Mouse (Mus musculus) embryonic facial prominence, embryonic 13.5 days (tissue): ENCODE data around the gene Tdp1. TPM values are rescaled to one million over a fixed set of nuclear protein-coding genes. Genes with fewer than 3 reads are reported as not detected.

ENCODE experiments used
- ATAC-seq: fragments of 200-750 bp; cut with Nextera tagmentation; 2 replicates; pipeline ENCODE4 v1.8.0; 2017; ENCODE audit warnings: low read depth; ENCODE audit not compliant: insufficient number of reproducible peaks, insufficient read depth, low FRiP score, low TSS enrichment
- H3K27ac ChIP-seq: fragments of 300-500 bp; sonication (generic); 2 replicates; pipeline ENCODE4 v1.5.1; 2015; ENCODE audit warnings: moderate library complexity, mild to moderate bottlenecking, inconsistent platforms
- H3K27me3 ChIP-seq: fragments of 300-500 bp; sonication (generic); 2 replicates; pipeline ENCODE4 v1.6.1; 2015; ENCODE audit warnings: mild to moderate bottlenecking, inconsistent platforms
- H3K36me3 ChIP-seq: fragments of 300-500 bp; sonication (generic); 2 replicates; pipeline ENCODE4 v1.6.1; 2015; ENCODE audit warnings: mild to moderate bottlenecking, inconsistent platforms
- H3K4me1 ChIP-seq: fragments of 300-500 bp; sonication (generic); 2 replicates; pipeline ENCODE4 v1.6.1; 2015; ENCODE audit warnings: inconsistent platforms
- H3K4me2 ChIP-seq: fragments of 300-500 bp; sonication (generic); 2 replicates; pipeline ENCODE4 v1.6.1; 2015; ENCODE audit warnings: moderate library complexity, mild to moderate bottlenecking, inconsistent platforms
- H3K4me3 ChIP-seq: fragments of 300-500 bp; sonication (generic); 2 replicates; pipeline ENCODE4 v1.5.1; 2015; ENCODE audit warnings: mild to moderate bottlenecking, inconsistent platforms
- H3K9ac ChIP-seq: fragments of 300-500 bp; sonication (generic); 2 replicates; pipeline ENCODE4 v1.6.1; 2015; ENCODE audit warnings: mild to moderate bottlenecking, inconsistent platforms
- H3K9me3 ChIP-seq: fragments of 300-500 bp; sonication (generic); 2 replicates; pipeline ENCODE4 v1.6.1; 2016; ENCODE audit warnings: inconsistent platforms
- WGBS: fragments of 180-500 bp; shearing (Covaris S2); methylation state at CpG from one replicate; pipeline ENCODE4 v1.1.7; 2015; ENCODE audit warnings: mixed read lengths; 5-methylcytosine and 5-hydroxymethylcytosine counted together
- polyA plus RNA-seq: library from polyadenylated mRNA; unstranded; fragments of >200 nt; fragmentation: Nextera tagmentation; extraction: Ambion mirVana; gene quantifications from 2 replicates; pipeline ENCODE4 v1.2.1, GENCODE M21; 2015

The Tdp1 gene
- polyA plus RNA-seq, 1 experiment from 2014 or later: 65.5 TPM

DNA sequence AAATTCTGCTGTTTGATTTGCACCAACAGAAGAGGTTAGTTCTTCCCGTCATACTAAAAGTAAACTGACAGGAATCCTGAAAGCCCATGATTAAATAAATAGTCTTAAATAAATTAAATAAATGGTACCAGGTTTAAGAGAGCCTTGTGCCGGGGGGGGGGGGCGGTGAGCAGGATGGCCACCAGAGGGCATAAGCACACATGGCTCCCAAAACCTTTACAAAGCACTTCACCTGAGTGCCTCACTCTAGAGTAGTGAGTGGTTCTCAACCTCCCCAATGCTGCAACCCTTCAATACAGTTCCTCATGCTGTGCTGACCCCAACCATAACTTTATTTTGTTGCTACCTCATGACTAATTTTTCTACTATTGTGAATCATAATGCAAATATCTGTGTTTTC lies 15.7 kb downstream of the Tdp1 start:
- no peak overlapping the region for H3K27ac ChIP-seq
- no peaks in the 10 kb centered on the region for H3K27me3 ChIP-seq
- no peak overlapping the region for H3K4me2 ChIP-seq
- ATAC-seq: no peak
- H3K9ac ChIP-seq: no peak overlapping the region
- 36% methylated on average over 2 of the region's 3 CpGs for WGBS
- H3K36me3 ChIP-seq: peaks cover 69% of the 10 kb centered on the region
- no peak overlapping the region for H3K4me3 ChIP-seq
- H3K9me3 ChIP-seq: no peaks in the 10 kb centered on the region
- no peaks in the 10 kb centered on the region for H3K4me1 ChIP-seq

GRCm38 (mm10) chr12:99901973-99902866 lies 17.9 kb downstream of the Tdp1 start:
- H3K4me3 ChIP-seq: no peak overlapping the region
- H3K9me3 ChIP-seq: no peaks in the 10 kb centered on the region
- H3K36me3 ChIP-seq: peaks cover 70% of the 10 kb centered on the region
- no peak overlapping the region for H3K27ac ChIP-seq
- no peaks in the 10 kb centered on the region for H3K27me3 ChIP-seq
- WGBS: 79% methylated on average over 8 of the region's 8 CpGs
- no peak for ATAC-seq
- no peak overlapping the region for H3K9ac ChIP-seq
- no peak overlapping the region for H3K4me2 ChIP-seq
- no peaks in the 10 kb centered on the region for H3K4me1 ChIP-seq

DNA sequence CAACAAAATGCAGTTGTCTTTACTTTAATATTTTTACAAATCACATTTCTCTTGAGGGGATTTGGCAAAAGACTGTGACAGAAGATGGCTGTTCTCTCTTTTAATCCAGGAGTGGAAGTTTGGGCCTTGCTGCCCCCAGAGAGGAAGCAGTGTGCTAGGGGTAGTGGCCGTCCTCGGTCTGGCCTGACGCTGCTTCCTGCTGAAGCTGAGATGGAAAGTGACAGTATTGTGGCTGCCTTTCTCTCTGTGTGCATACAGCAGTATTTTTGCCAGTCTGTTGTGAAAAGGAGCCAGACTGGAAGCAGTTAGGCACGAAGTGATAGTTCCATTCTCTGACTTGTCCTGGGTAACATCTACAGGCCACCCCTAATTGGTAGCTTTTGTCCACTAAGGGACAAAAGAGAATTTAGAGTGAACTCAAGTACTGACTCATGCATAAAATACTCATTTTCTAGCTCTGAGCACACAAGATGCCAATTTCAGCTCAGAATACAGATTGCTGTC lies 18.6 kb downstream of the Tdp1 start:
- H3K9me3 ChIP-seq: no peaks in the 10 kb centered on the region
- no peaks in the 10 kb centered on the region for H3K4me1 ChIP-seq
- H3K9ac ChIP-seq: no peak overlapping the region
- ATAC-seq: no peak
- 86% methylated on average over 4 of the region's 4 CpGs for WGBS
- peaks cover 70% of the 10 kb centered on the region for H3K36me3 ChIP-seq
- H3K27ac ChIP-seq: no peak overlapping the region
- H3K4me3 ChIP-seq: no peak overlapping the region
- H3K4me2 ChIP-seq: no peak overlapping the region
- no peaks in the 10 kb centered on the region for H3K27me3 ChIP-seq

DNA sequence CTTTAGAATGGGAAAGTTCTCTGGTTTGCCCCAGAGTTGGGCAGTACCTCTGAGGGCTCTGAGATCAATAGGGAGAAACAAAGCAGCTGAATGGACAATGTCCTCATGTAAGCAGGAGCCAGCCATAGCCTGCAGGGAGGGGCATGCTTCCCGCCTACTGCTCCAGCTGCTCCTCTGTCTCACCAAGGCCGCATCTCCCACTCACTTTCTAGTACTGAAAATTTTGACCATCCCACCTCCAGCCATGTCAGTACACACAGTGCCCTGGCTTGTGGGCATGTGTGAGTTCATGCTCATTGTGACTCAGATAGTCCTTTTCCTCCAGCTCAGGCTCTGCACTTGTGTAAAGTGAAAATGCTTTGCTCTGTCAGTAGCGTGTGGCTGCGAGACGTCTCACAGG lies 20.2 kb downstream of the Tdp1 start:
- H3K36me3 ChIP-seq: peaks cover 70% of the 10 kb centered on the region
- WGBS: 92% methylated on average over 5 of the region's 5 CpGs
- H3K9me3 ChIP-seq: no peaks in the 10 kb centered on the region
- H3K27me3 ChIP-seq: no peaks in the 10 kb centered on the region
- no peak overlapping the region for H3K4me2 ChIP-seq
- no peaks in the 10 kb centered on the region for H3K4me1 ChIP-seq
- no peak for ATAC-seq
- H3K4me3 ChIP-seq: no peak overlapping the region
- no peak overlapping the region for H3K9ac ChIP-seq
- H3K27ac ChIP-seq: no peak overlapping the region

GRCm38 (mm10) chr12:99911466-99911865 lies 27.1 kb downstream of the Tdp1 start:
- H3K36me3 ChIP-seq: peaks cover 81% of the 10 kb centered on the region
- H3K4me3 ChIP-seq: no peak overlapping the region
- no peaks in the 10 kb centered on the region for H3K9me3 ChIP-seq
- no peaks in the 10 kb centered on the region for H3K27me3 ChIP-seq
- H3K9ac ChIP-seq: no peak overlapping the region
- no peaks in the 10 kb centered on the region for H3K4me1 ChIP-seq
- ATAC-seq: no peak
- 87% methylated on average over 12 of the region's 12 CpGs for WGBS
- no peak overlapping the region for H3K4me2 ChIP-seq
- no peak overlapping the region for H3K27ac ChIP-seq

GRCm38 (mm10) chr12:99917800-99918427 lies 33.6 kb downstream of the Tdp1 start:
- 0 out of 2 replicates have a peak, but pooled peaks cover 1% of the 10 kb centered on the region for H3K4me1 ChIP-seq
- H3K4me3 ChIP-seq: no peak overlapping the region
- peaks cover 62% of the 10 kb centered on the region for H3K36me3 ChIP-seq
- WGBS: 90% methylated on average over 15 of the region's 15 CpGs
- no peaks in the 10 kb centered on the region for H3K27me3 ChIP-seq
- no peak overlapping the region for H3K4me2 ChIP-seq
- H3K9me3 ChIP-seq: no peaks in the 10 kb centered on the region
- ATAC-seq: no peak
- H3K9ac ChIP-seq: no peak overlapping the region
- H3K27ac ChIP-seq: no peak overlapping the region

DNA sequence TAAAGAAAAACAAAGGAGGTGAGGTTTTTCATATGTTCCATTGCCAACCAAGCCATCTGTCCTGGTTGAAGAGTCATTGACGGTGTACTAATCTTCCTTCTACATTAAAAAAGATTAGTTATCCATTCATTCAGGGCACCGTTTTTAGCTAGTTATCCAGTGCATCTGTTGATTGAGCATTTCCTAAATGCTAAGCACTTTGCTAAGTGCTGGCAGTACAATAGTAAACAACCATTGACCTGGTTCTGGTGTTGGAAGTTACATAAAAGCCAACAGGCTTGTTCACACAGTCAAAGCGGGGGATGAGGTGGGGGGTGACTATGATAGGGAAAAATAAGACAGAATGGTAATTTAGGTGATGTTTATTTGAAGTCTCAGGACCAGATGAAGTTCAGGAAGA lies 35.3 kb downstream of the Tdp1 start:
- no peak for ATAC-seq
- H3K4me2 ChIP-seq: no peak overlapping the region
- H3K9ac ChIP-seq: no peak overlapping the region
- peaks cover 63% of the 10 kb centered on the region for H3K36me3 ChIP-seq
- no peak overlapping the region for H3K4me3 ChIP-seq
- H3K27me3 ChIP-seq: no peaks in the 10 kb centered on the region
- H3K4me1 ChIP-seq: 0 out of 2 replicates have a peak, but pooled peaks cover 3% of the 10 kb centered on the region
- H3K27ac ChIP-seq: no peak overlapping the region
- no peaks in the 10 kb centered on the region for H3K9me3 ChIP-seq
- WGBS: 85% methylated on average over 3 of the region's 3 CpGs

GRCm38 (mm10) chr12:99921045-99921444 lies 36.7 kb downstream of the Tdp1 start:
- Histone ChIP-seq H3K4me2 (no peak overlapping the region), H3K27me3 (no peaks in the 10 kb centered on the region), H3K4me3 (no peak overlapping the region), H3K36me3 (peaks cover 63% of the 10 kb centered on the region), H3K9me3 (no peaks in the 10 kb centered on the region), H3K4me1 (0 out of 2 replicates have a peak, but pooled peaks cover 3% of the 10 kb centered on the region), H3K9ac (no peak overlapping the region), H3K27ac (no peak overlapping the region)
- WGBS: 85% methylated on average over 3 of the region's 3 CpGs
- ATAC-seq: no peak

DNA sequence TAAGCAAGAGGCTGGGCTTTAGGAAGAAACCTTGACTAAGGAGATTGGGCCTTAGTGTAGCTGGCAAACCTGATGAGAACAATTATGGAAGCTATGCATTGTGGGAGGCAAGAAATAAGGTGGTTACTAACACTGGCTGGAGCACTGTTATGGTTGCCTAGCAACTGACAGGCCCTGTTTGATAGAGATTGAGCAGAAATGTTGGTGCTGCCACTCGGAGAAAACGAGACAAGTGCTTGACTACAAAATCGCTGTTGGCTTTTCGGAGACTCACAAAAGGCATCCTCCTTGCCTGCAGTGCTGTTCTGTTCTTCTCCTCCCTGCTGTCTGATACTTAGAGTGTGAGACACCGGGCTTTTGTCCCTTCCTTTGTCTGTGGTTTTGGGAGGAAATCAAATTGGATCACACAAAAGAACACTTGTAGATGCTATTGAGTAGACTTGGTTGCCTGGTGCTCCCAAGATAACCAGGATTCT lies 38.9 kb downstream of the Tdp1 start:
- H3K9me3 ChIP-seq: no peaks in the 10 kb centered on the region
- 0 out of 2 replicates have a peak, but pooled peaks cover 3% of the 10 kb centered on the region for H3K4me1 ChIP-seq
- no peak for ATAC-seq
- no peak overlapping the region for H3K4me3 ChIP-seq
- H3K27me3 ChIP-seq: no peaks in the 10 kb centered on the region
- H3K36me3 ChIP-seq: peaks cover 70% of the 10 kb centered on the region
- WGBS: 49% methylated on average over 5 of the region's 5 CpGs
- H3K27ac ChIP-seq: no peak overlapping the region
- no peak overlapping the region for H3K9ac ChIP-seq
- H3K4me2 ChIP-seq: no peak overlapping the region

GRCm38 (mm10) chr12:99923703-99924102 lies 39.4 kb downstream of the Tdp1 start:
- H3K4me1 ChIP-seq: 0 out of 2 replicates have a peak, but pooled peaks cover 3% of the 10 kb centered on the region
- H3K27ac ChIP-seq: no peak overlapping the region
- peaks cover 65% of the 10 kb centered on the region for H3K36me3 ChIP-seq
- no peaks in the 10 kb centered on the region for H3K9me3 ChIP-seq
- 59% methylated on average over 5 of the region's 5 CpGs for WGBS
- no peak overlapping the region for H3K4me2 ChIP-seq
- no peak overlapping the region for H3K4me3 ChIP-seq
- ATAC-seq: no peak
- H3K27me3 ChIP-seq: no peaks in the 10 kb centered on the region
- H3K9ac ChIP-seq: no peak overlapping the region

DNA sequence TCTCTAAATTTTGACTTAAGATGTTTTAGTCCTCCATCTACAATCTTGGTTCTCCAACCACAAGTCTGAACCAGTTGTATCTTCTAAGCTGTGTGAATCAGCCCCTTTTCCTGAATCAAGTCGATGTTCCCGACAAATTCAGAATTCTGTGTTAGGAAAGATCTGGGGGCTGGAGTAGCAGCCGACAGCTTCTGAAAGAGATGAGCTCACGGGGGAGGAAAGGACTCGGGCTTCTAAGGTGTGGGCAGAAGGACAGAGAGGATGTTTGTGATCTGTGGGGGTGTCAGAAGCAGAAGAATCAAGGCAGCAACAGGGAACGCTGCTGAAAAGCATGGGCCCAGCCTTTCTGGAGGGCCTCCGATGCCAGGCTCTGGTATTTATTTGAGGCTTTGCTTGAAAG lies 44.0 kb downstream of the Tdp1 start:
- peaks cover 57% of the 10 kb centered on the region for H3K36me3 ChIP-seq
- no peak overlapping the region for H3K4me2 ChIP-seq
- no peaks in the 10 kb centered on the region for H3K4me1 ChIP-seq
- 88% methylated on average over 7 of the region's 7 CpGs for WGBS
- H3K27me3 ChIP-seq: no peaks in the 10 kb centered on the region
- ATAC-seq: no peak
- no peak overlapping the region for H3K4me3 ChIP-seq
- H3K9ac ChIP-seq: no peak overlapping the region
- no peak overlapping the region for H3K27ac ChIP-seq
- no peaks in the 10 kb centered on the region for H3K9me3 ChIP-seq
